Mouse (Mus musculus) embryonic fibroblast, embryonic 13.5 days (primary cell): ENCODE measurements around the gene 1700023F06Rik. TPM values are rescaled to one million over a fixed set of nuclear protein-coding genes. Genes with fewer than 3 reads are reported as not detected.

Source experiments
- H3K27ac ChIP-seq: 2 replicates; pipeline ENCODE4 v1.5.1; 2012; ENCODE audit warnings: low read length, control low read depth, inconsistent platforms; ENCODE audit not compliant: insufficient read depth
- H3K4me1 ChIP-seq: 2 replicates; pipeline ENCODE4 v1.6.1; 2011; ENCODE audit warnings: low read length; ENCODE audit not compliant: control insufficient read depth, insufficient read depth
- H3K4me3 ChIP-seq: 2 replicates; pipeline ENCODE4 v1.5.1; 2011; ENCODE audit warnings: mild to moderate bottlenecking, control low read depth, low read length; ENCODE audit not compliant: insufficient read depth
- CTCF ChIP-seq: IDR thresholded peaks from 2 replicates; pipeline ENCODE4 v1.5.1; 2011; ENCODE audit warnings: mild to moderate bottlenecking, control low read depth, low read length, moderate library complexity, borderline replicate concordance; ENCODE audit not compliant: insufficient read depth
- POLR2A ChIP-seq: IDR thresholded peaks from 2 replicates; pipeline ENCODE4 v1.6.1; 2011; ENCODE audit warnings: low read depth, mild to moderate bottlenecking, control low read depth, low read length, moderate library complexity
- polyA plus RNA-seq: library from polyadenylated mRNA; stranded (reverse); fragments of >200 nt; gene quantifications from 2 replicates; pipeline ENCODE4 v1.2.4, GENCODE M21; 2011; ENCODE audit warnings: low read depth; ENCODE audit not compliant: missing spikeins, insufficient read length

Gene 1700023F06Rik
- polyA plus RNA-seq, 1 experiment, result 0.68 TPM

DNA sequence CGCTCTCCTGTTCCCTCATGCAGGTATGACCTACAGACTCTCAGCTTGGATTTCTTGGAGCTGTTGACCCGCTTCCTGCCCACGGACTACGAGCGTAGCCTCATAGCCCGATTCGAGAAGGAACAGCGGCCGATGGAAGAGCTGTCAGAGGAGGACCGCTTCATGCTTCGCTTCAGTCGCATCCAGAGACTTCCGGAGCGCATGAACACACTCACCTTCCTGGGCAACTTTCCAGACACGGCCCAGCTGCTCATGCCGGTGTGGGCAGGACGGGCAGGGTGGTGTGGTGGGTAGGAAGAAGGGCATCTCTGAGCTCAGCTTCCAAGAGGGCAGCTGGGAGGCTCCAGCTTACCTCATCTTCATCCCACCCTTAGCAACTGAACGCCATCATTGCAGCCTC lies 13.1 kb downstream of the 1700023F06Rik start:
- H3K4me3 ChIP-seq, result no peak overlapping the region

DNA sequence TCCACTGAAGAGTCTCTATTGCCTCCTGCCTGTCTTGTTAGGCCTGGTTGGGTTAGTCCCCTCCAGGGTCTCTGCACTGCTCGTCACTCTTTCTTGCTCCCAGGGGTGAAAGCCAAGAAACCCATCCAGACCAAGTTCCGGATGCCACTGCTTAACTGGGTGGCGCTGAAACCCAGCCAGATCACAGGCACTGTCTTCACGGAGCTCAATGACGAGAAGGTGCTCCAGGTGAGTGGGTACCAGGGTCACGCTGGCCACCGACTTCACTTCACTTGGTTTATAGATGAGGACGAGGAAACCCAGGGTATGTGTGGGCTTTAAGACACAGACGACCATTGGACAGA lies 14.6 kb downstream of the 1700023F06Rik start:
- H3K4me3 ChIP-seq, result no peak overlapping the region
- H3K4me1 ChIP-seq, result no peaks in the 10 kb centered on the region
- TF ChIP-seq CTCF (no peak), POLR2A (no peak)
- H3K27ac ChIP-seq, result no peak overlapping the region

More for the DNA sequence above, 13.1 kb downstream of the 1700023F06Rik start:
- no peak overlapping the region for H3K27ac ChIP-seq
- H3K4me1 ChIP-seq, result no peaks in the 10 kb centered on the region
- no peak for TF ChIP-seq POLR2A
- no peak for TF ChIP-seq CTCF

DNA sequence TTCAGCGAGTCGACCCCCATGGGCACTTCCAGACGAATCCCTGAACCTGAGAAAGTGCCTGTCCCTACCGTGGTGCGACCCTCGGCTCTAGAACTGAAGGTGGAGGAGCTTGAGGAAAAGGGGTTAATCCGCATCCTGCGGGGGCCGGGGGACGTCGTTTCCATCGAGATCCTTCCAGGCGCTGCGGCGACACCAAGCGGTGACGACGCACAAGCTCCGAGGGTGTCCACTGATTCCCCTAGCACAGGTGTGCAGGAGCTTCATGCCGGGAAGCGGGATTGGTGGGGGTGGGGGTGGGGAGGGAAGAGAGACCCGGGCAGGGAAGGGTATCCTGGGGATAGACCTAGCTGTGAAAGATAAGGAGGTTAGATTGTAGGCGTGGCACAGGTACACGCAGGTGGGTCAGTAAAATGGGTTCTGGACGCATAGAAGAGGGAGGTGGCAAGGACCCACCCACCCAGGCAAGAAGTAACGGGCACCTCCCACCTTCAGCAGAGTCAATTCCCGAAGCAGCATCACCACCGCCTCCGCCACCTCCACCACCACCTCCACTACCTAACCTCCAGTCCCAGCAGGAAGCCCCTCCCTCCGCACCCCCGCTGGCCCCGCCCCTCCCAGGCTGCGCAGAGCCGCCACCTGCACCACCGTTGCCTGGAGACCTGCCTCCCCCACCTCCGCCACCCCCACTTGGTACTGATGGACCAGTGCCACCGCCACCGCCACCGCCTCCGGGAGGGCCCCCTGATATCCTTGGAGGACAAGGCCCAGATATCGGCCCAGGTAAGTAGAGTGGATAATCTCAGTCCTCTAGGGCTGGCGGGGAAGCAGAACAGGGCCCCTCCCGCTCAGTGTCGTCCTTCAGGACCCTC lies 15.2 kb downstream of the 1700023F06Rik start:
- Histone ChIP-seq H3K4me3 (no peak overlapping the region), H3K4me1 (no peaks in the 10 kb centered on the region), H3K27ac (no peak overlapping the region)
- TF ChIP-seq CTCF, result peak; percentile 58; the same call in 1 of the 2 replicates
- TF ChIP-seq POLR2A, result no peak

DNA sequence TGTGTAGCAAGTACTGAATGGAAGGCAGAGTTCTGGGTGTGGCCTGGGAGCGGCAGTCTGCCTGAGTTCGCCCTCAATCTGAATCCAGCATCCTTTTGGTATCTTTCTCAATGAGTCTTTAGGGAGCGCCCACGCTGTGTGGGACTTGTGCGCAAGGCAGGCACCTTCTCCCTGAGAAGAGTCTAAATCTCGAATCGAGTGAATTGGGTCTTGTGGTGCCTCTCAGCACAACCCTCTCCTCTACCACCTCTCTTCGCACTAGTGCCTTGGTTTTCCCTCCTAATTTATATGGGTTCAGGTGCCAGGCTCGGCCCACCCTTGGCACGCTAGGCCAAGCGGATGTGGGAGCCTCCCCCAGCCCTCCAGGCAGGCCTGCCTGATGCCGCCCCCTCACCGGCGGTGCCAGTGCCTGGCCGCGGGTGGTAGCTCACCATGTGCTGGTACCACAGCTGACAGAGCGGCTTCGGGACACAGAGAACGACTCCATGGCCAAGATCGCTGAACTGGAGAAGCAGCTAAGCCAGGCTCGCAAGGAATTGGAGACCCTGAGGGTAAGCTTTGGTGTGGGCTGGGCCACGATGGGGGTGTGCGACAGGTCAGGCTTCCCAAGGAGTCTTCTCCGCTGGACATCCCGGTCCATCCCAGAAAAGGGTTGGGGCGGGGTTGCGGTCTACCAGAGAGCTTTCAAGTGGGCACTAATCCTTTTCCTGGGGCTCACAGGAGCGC lies 16.0 kb downstream of the 1700023F06Rik start:
- H3K4me1 ChIP-seq, result no peaks in the 10 kb centered on the region
- no peak overlapping the region for H3K27ac ChIP-seq
- no peak overlapping the region for H3K4me3 ChIP-seq
- TF ChIP-seq CTCF (no peak), POLR2A (no peak)

DNA sequence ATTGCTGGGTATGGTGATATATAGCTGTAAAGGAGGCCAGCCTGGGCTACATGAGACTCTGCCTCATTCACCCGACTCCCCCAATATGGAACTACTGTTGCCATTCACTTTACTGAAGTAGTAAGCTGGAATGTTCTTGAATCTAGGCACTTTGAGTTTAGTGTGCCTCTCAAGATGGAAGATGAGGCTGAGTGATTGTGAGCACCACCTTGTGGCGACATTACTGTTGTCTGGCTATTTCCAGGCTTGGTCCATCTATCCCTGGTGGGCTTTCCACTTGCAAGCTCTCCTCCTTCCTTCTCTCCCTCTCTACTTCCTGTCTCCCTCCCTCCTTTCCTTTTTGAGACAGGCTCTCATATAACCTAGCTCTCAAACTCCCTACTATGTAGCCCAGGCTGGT lies 23.5 kb downstream of the 1700023F06Rik start:
- Histone ChIP-seq H3K4me1 (no peaks in the 10 kb centered on the region), H3K27ac (no peak overlapping the region), H3K4me3 (no peak overlapping the region)
- TF ChIP-seq POLR2A (no peak), CTCF (peak; percentile 50; the same call in 1 of the 2 replicates)

DNA sequence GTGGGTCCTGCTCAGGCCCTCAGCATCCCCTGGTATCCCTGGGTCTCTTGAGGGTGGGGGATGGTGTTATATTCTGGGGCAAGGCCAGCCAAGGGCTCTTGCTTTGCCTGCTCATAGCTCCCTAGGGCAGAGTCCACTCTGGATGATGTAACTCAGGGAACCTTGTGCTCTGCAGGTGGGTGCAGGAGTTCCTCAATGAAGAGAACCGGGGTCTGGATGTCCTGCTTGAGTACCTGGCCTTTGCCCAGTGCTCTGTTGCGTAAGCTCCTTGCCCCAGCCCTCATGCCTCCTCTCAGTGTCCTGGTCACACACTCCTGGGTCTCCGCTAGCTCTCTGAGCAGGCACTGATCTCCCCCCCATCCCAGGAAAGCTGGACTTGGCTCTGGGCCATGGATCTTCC lies 26.4 kb downstream of the 1700023F06Rik start:
- Histone ChIP-seq H3K4me1 (no peaks in the 10 kb centered on the region), H3K27ac (no peak overlapping the region), H3K4me3 (no peak overlapping the region)
- TF ChIP-seq CTCF (no peak), POLR2A (no peak)

DNA sequence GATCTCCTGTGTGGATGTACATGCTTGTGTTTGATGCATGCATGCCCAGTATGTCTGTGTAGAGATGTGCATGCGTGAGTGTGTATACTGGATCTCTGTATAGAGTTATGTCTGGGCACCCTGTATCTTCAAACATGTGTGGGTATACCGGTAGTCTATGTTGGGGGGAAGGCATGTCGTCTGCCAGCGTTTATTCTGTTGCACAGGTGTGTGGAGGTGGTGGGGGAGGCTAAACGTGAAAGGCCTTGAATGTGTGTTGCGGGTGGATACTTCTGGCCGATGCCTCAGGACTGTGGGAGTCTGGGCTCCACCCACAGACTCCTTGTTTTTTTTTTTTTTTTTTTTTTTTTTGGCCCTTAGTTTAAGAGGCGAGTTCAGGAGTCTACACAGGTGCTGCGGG lies 27.0 kb downstream of the 1700023F06Rik start:
- TF ChIP-seq CTCF (no peak), POLR2A (no peak)
- H3K4me3 ChIP-seq, result no peak overlapping the region

DNA sequence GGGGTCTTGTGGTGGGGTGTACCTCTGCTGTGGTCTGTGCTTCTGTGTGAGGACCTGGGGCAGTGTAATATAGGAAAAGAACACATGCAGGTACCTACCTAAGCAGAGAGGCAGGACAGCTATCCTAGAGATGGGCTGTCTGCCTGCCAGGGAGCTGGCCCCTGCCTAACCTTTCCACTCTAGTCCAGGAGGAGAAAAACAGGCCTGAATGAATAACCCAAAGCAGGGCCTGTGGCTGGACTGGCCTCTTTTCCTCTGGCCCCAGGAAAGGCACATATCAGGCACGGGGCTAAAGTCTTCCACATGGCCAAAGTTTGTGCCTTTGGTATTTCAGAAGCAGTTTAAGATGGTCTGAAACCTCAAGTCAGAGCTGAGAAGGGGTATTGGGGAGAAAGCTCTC lies 27.9 kb downstream of the 1700023F06Rik start:
- no peak for TF ChIP-seq POLR2A
- no peak for TF ChIP-seq CTCF
- H3K27ac ChIP-seq, result no peak overlapping the region
- H3K4me3 ChIP-seq, result no peak overlapping the region
- no peaks in the 10 kb centered on the region for H3K4me1 ChIP-seq

More for the DNA sequence above, 27.0 kb downstream of the 1700023F06Rik start:
- no peak overlapping the region for H3K27ac ChIP-seq
- H3K4me1 ChIP-seq, result no peaks in the 10 kb centered on the region

DNA sequence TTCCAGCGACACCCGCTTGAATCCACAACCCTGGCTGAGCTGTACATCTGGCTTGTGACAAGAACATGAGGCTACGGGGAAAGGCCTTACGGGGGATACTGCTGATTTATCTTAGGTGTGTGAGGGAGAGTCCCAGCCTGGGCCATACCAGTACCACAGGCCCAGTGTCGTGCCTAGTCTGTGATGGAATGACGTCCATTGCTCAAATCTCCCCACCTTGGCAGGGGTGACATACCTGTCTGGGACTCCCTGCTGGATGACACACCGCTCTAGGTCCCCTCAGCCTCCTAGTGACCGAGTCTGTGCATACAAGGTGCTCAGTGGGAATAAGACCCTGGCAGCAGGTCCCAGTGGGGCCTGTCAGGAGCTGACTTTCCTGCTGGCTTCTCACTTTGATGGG lies 29.6 kb downstream of the 1700023F06Rik start:
- no peak overlapping the region for H3K4me3 ChIP-seq
- no peak overlapping the region for H3K27ac ChIP-seq
- H3K4me1 ChIP-seq, result no peaks in the 10 kb centered on the region
- no peak for TF ChIP-seq POLR2A
- no peak for TF ChIP-seq CTCF
